Mouse (Mus musculus): ENCODE measurements around the gene Ccdc40.

GRCm38 (mm10) chr11:119297996-119298395, 69.6 kb downstream of the Ccdc40 start:
- TF ChIP-seq CTCF (IDR thresholded peaks at IDR 0.05; ENCODE audit: extremely low read depth, insufficient read depth, insufficient read length, insufficient replicate concordance): no peak
- TF ChIP-seq POLR2A (IDR thresholded peaks at IDR 0.05; ENCODE audit: low read depth, low read length): no peak
